In the genomic region with DNA sequence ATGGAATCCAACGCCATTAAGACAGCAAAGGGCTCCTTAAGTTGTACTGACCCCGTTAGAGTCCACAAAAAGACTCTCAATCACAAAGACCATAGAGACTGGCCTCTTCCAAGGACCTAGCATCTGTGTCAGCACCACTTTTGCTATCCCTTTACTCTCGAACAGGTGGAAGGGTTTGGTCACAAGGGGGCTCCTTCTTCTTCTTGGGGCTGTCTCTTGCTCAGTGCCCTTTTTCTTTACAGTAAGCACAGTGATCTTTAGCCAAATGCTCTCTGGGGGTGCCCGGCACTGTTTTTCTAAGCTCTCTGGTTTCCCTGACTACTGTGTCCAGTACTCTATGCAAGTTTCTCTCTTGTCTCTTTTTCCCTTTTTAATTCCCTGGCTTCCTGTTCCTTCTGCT, we compare ENCODE assay signal across 28 mouse cellular contexts. TPM values are rescaled to one million over a fixed set of nuclear protein-coding genes. Genes with fewer than 3 reads are reported as not detected.
DNase-seq lines count a peak whose midpoint lies in the region; ATAC-seq and TF ChIP-seq lines count a peak whose summit lies in the region.
"Had no signal": no experiment of that assay in that cellular context is flagged by ENCODE, and none has a peak within 500 bp of the region (broad histone marks: within the 10 kb centered on the region; RNA-seq: fewer than 3 reads in every experiment).

No protein-coding gene starts in this region.

- no peak overlapping the region for H3K4me3 ChIP-seq in forebrain, embryonic 11.5 days (ENCODE audit: low read depth, low read length)
- H3K4me3 ChIP-seq in forebrain, embryonic 10.5 days = no peak overlapping the region
- H3K4me3 ChIP-seq in kidney, adult 2 months (ENCODE audit: insufficient read depth, low read depth, low read length) = no peak overlapping the region
- H3K4me3 ChIP-seq in kidney, embryonic 14.5 days (ENCODE audit: low read length) = no peak overlapping the region
- H3K4me3 ChIP-seq in embryonic facial prominence, embryonic 10.5 days = no peak overlapping the region
- no peak overlapping the region for H3K4me3 ChIP-seq in midbrain, embryonic 16.5 days (ENCODE audit: low read depth, low read length)
- H3K4me3 ChIP-seq: forebrain, embryonic 12.5 days; forebrain, embryonic 15.5 days; heart, adult 2 months; heart, embryonic 12.5 days; heart, embryonic 15.5 days had no signal

- H3K4me2 ChIP-seq in forebrain, embryonic 11.5 days (ENCODE audit: low read depth, low read length, severe bottlenecking) = no peak overlapping the region
- H3K4me2 ChIP-seq in kidney, embryonic 14.5 days (replicated peaks; ENCODE audit: low read depth, low read length) = no peak overlapping the region
- H3K4me2 ChIP-seq in midbrain, embryonic 16.5 days (ENCODE audit: low read length) = no peak overlapping the region
- H3K4me2 ChIP-seq: forebrain, embryonic 12.5 days; forebrain, embryonic 15.5 days; heart, embryonic 12.5 days; heart, embryonic 15.5 days; hindbrain, embryonic 14.5 days had no signal

- peak; percentile 11 for DNase-seq in forebrain, embryonic 11.5 days (ENCODE audit: low spot score)
- DNase-seq in forebrain, embryonic 10.5 days (ENCODE audit: extremely low spot score, low spot score) = no peak
- DNase-seq in kidney, adult 2 months = no peak
- DNase-seq in A20 (ENCODE audit: low read depth, low spot score) = peak; percentile 52
- peak; percentile 4 for DNase-seq in embryonic facial prominence, embryonic 10.5 days (ENCODE audit: low spot score)
- DNase-seq in spleen, adult 18-20 months = no peak
- DNase-seq: adrenal gland, adult 8-10 months; adrenal gland, postnatal 25 days; B cell, adult 2 months; cerebellum, adult 11-12 months; cerebellum, adult 8-10 months; cerebellum, postnatal 10 days; cerebellum, postnatal 36 days; embryo, embryonic 11 days; gastrocnemius, postnatal 25 days; heart, adult 2 months; heart, postnatal 10 days; heart, postnatal 4 days had no signal

- H3K9me3 ChIP-seq in forebrain, embryonic 11.5 days (ENCODE audit: control insufficient read depth, low read length) = no peaks in the 10 kb centered on the region
- no peaks in the 10 kb centered on the region; the same call in 1 of the 2 replicates for H3K9me3 ChIP-seq in forebrain, embryonic 10.5 days
- H3K9me3 ChIP-seq in kidney, embryonic 14.5 days (ENCODE audit: control insufficient read depth, low read length) = peaks cover 11% of the 10 kb centered on the region
- H3K9me3 ChIP-seq in embryonic facial prominence, embryonic 10.5 days = no peaks in the 10 kb centered on the region
- no peaks in the 10 kb centered on the region for H3K9me3 ChIP-seq in midbrain, embryonic 16.5 days (replicated peaks; ENCODE audit: control insufficient read depth, low read length, poor library complexity, severe bottlenecking)
- H3K9me3 ChIP-seq: forebrain, embryonic 12.5 days; forebrain, embryonic 15.5 days; heart, embryonic 12.5 days; heart, embryonic 15.5 days had no signal

- H3K36me3 ChIP-seq in forebrain, embryonic 11.5 days (ENCODE audit: control insufficient read depth, insufficient read depth, low read length) = no peaks in the 10 kb centered on the region
- H3K36me3 ChIP-seq in forebrain, embryonic 10.5 days (replicated peaks) = peaks cover 71% of the 10 kb centered on the region
- H3K36me3 ChIP-seq in kidney, adult 2 months (ENCODE audit: control insufficient read depth, insufficient read depth, low read length) = no peaks in the 10 kb centered on the region
- H3K36me3 ChIP-seq in kidney, embryonic 14.5 days (ENCODE audit: control insufficient read depth, insufficient read depth, low read length) = 0 out of 2 replicates have a peak, but pooled peaks cover 5% of the 10 kb centered on the region
- H3K36me3 ChIP-seq in embryonic facial prominence, embryonic 10.5 days (replicated peaks) = peaks cover 57% of the 10 kb centered on the region
- H3K36me3 ChIP-seq in midbrain, embryonic 16.5 days (ENCODE audit: control insufficient read depth, insufficient read depth, low read length) = peaks cover 8% of the 10 kb centered on the region; the same call in 1 of the 2 replicates
- H3K36me3 ChIP-seq: forebrain, embryonic 15.5 days; heart, embryonic 15.5 days had no signal

- TF ChIP-seq CTCF in kidney, adult 2 months (conservative IDR thresholded peaks at IDR 0.05; ENCODE audit: insufficient read depth, insufficient read length, low read depth, low read length) = no peak

- 83% methylated on average over 4 of the region's 4 CpGs for WGBS in forebrain, embryonic 11.5 days
- 95% methylated on average over 4 of the region's 4 CpGs for WGBS in forebrain, embryonic 10.5 days
- WGBS in kidney, adult 2 months = 41% methylated on average over 4 of the region's 4 CpGs
- 81% methylated on average over 4 of the region's 4 CpGs for WGBS in kidney, embryonic 14.5 days
- WGBS in embryonic facial prominence, embryonic 10.5 days = 87% methylated on average over 4 of the region's 4 CpGs
- 89% methylated on average over 4 of the region's 4 CpGs for WGBS in midbrain, embryonic 16.5 days

- no peaks in the 10 kb centered on the region for H3K27me3 ChIP-seq in forebrain, embryonic 11.5 days (ENCODE audit: control insufficient read depth, insufficient read depth, low read length)
- no peaks in the 10 kb centered on the region for H3K27me3 ChIP-seq in forebrain, embryonic 10.5 days (ENCODE audit: poor library complexity, severe bottlenecking)
- no peaks in the 10 kb centered on the region for H3K27me3 ChIP-seq in kidney, adult 2 months (replicated peaks; ENCODE audit: control insufficient read depth, insufficient read depth, low read length)
- no peaks in the 10 kb centered on the region for H3K27me3 ChIP-seq in kidney, embryonic 14.5 days (ENCODE audit: control insufficient read depth, insufficient read depth, low read length)
- H3K27me3 ChIP-seq in embryonic facial prominence, embryonic 10.5 days (replicated peaks; ENCODE audit: low read depth, poor library complexity, severe bottlenecking) = no peaks in the 10 kb centered on the region
- no peaks in the 10 kb centered on the region for H3K27me3 ChIP-seq in midbrain, embryonic 16.5 days (ENCODE audit: control insufficient read depth, insufficient read depth, low read depth, low read length)
- H3K27me3 ChIP-seq: forebrain, embryonic 12.5 days; forebrain, embryonic 15.5 days; heart, embryonic 12.5 days; heart, embryonic 15.5 days had no signal

- no peak for ATAC-seq in forebrain, embryonic 11.5 days (replicated peaks; ENCODE audit: low FRiP score)
- ATAC-seq in kidney, embryonic 14.5 days (ENCODE audit: low FRiP score, low TSS enrichment) = no peak
- ATAC-seq in midbrain, embryonic 16.5 days = no peak
- ATAC-seq: activated CD4-positive, CD25-positive, alpha-beta regulatory T cell, adult 4 months; forebrain, embryonic 15.5 days; hindbrain, postnatal 0 days; inflammation-experienced regulatory T-cells, adult 6 months had no signal

- no peak overlapping the region for H3K27ac ChIP-seq in forebrain, embryonic 11.5 days (ENCODE audit: low read depth, low read length)
- H3K27ac ChIP-seq in forebrain, embryonic 10.5 days = no peak overlapping the region
- H3K27ac ChIP-seq in kidney, adult 2 months (ENCODE audit: insufficient read depth, low read depth, low read length) = peak overlapping the region; percentile 9; the same call in 1 of the 2 replicates
- H3K27ac ChIP-seq in kidney, embryonic 14.5 days (ENCODE audit: low read depth, low read length) = no peak overlapping the region
- H3K27ac ChIP-seq in embryonic facial prominence, embryonic 10.5 days (replicated peaks) = no peak overlapping the region
- H3K27ac ChIP-seq in midbrain, embryonic 16.5 days (ENCODE audit: low read length) = no peak overlapping the region
- H3K27ac ChIP-seq: forebrain, embryonic 12.5 days; forebrain, embryonic 15.5 days; heart, adult 2 months; heart, embryonic 15.5 days; hindbrain, embryonic 14.5 days; hindbrain, postnatal 0 days had no signal

- H3K4me1 ChIP-seq in forebrain, embryonic 11.5 days (replicated peaks; ENCODE audit: control insufficient read depth, insufficient read depth, low read length) = no peaks in the 10 kb centered on the region
- no peaks in the 10 kb centered on the region for H3K4me1 ChIP-seq in forebrain, embryonic 10.5 days
- peaks cover 5% of the 10 kb centered on the region; the same call in 1 of the 2 replicates for H3K4me1 ChIP-seq in kidney, adult 2 months (ENCODE audit: control insufficient read depth, insufficient read depth, low read length)
- no peaks in the 10 kb centered on the region for H3K4me1 ChIP-seq in kidney, embryonic 14.5 days (ENCODE audit: control insufficient read depth, insufficient read depth, low read length)
- no peaks in the 10 kb centered on the region for H3K4me1 ChIP-seq in embryonic facial prominence, embryonic 10.5 days
- H3K4me1 ChIP-seq in midbrain, embryonic 16.5 days (ENCODE audit: control insufficient read depth, insufficient read depth, low read length) = no peaks in the 10 kb centered on the region
- H3K4me1 ChIP-seq: forebrain, embryonic 12.5 days; forebrain, embryonic 15.5 days had no signal

- H3K9ac ChIP-seq in forebrain, embryonic 11.5 days (ENCODE audit: low read length) = no peak overlapping the region
- no peak overlapping the region for H3K9ac ChIP-seq in kidney, embryonic 14.5 days (ENCODE audit: low read depth, low read length)
- no peak overlapping the region for H3K9ac ChIP-seq in midbrain, embryonic 16.5 days (ENCODE audit: low read depth, low read length)
- H3K9ac ChIP-seq: forebrain, embryonic 12.5 days; forebrain, embryonic 15.5 days; heart, embryonic 12.5 days; heart, embryonic 15.5 days; hindbrain, embryonic 14.5 days had no signal

- no peak for TF ChIP-seq POLR2A in kidney, adult 2 months (IDR thresholded peaks at IDR 0.05; ENCODE audit: low read depth, low read length)

RNA-seq across cellular contexts. Expression of gene D10Wsu102e, which starts 22.5 kb away (rescaled TPM):
- polyA plus RNA-seq in forebrain, embryonic 11.5 days (2014; fragmentation: Nextera tagmentation; extraction: Ambion mirVana) = 1.4 and 1.6 TPM in 2 replicates
- 1.4 and 1.5 TPM in 2 replicates for polyA plus RNA-seq in forebrain, embryonic 10.5 days (2016; fragmentation: Nextera tagmentation; extraction: Ambion mirVana)
- polyA plus RNA-seq in kidney, adult 2 months (2012; rRNA removed) = 0.37 and 0.41 TPM in 2 replicates
- 0.69 and 0.89 TPM in 2 replicates for polyA plus RNA-seq in kidney, embryonic 14.5 days (2014; fragmentation: Nextera tagmentation; extraction: Ambion mirVana)
- polyA plus RNA-seq in embryonic facial prominence, embryonic 10.5 days (2016; fragmentation: Nextera tagmentation; extraction: Ambion mirVana) = 1.3 TPM in 2 replicates
- 0.79 and 0.93 TPM in 2 replicates for polyA plus RNA-seq in midbrain, embryonic 16.5 days (2015; fragmentation: Nextera tagmentation; extraction: Ambion mirVana)

RNA-seq across cellular contexts. Expression of gene Slc41a2, which starts 44.8 kb away (rescaled TPM):
- 0.56 and 1.2 TPM in 2 replicates for polyA plus RNA-seq in forebrain, embryonic 11.5 days (2014; fragmentation: Nextera tagmentation; extraction: Ambion mirVana)
- 0.18 and 0.36 TPM in 2 replicates for polyA plus RNA-seq in forebrain, embryonic 10.5 days (2016; fragmentation: Nextera tagmentation; extraction: Ambion mirVana)
- 6.4 and 7.1 TPM in 2 replicates for polyA plus RNA-seq in kidney, adult 2 months (2012; rRNA removed)
- 0.24 and 0.50 TPM in 2 replicates for polyA plus RNA-seq in kidney, embryonic 14.5 days (2014; fragmentation: Nextera tagmentation; extraction: Ambion mirVana)
- 0.21 and 0.27 TPM in 2 replicates for polyA plus RNA-seq in embryonic facial prominence, embryonic 10.5 days (2016; fragmentation: Nextera tagmentation; extraction: Ambion mirVana)
- 10.9 and 11.6 TPM in 2 replicates for polyA plus RNA-seq in midbrain, embryonic 16.5 days (2015; fragmentation: Nextera tagmentation; extraction: Ambion mirVana)

Comparison
In these comparisons a context has a peak if more than half of its experiments do, and no peak if none do; other contexts are left out.
1. DNase-seq: peak in forebrain, embryonic 11.5 days (single experiment), A20 (single experiment) and embryonic facial prominence, embryonic 10.5 days (single experiment); none in forebrain, embryonic 10.5 days (single experiment), kidney, adult 2 months (single experiment) and spleen, adult 18-20 months (0 of 2).